Mouse (Mus musculus) hindbrain, postnatal 0 days (tissue): ENCODE measurements at regions not wholly inside any gene's neighbourhood (a gene's known extent, or its start where the extent isn't known, plus 50 kb on each side); places are given as distances from the start of the nearest gene placed in this dataset.

Experiments used
- ATAC-seq: fragments of 200-750 bp; cut with Nextera tagmentation; 2 replicates; pipeline ENCODE4 v1.8.0; 2017; ENCODE audit warnings: mild to moderate bottlenecking, moderate TSS enrichment, moderate library complexity
- DNase-seq: peaks from one replicate; pipeline ENCODE4 v3.0.0-alpha.2; 2015; ENCODE audit warnings: low spot score
- H3K27ac ChIP-seq: fragments of 300-500 bp; sonication (generic); 2 replicates; pipeline ENCODE4 v1.5.1; 2014; ENCODE audit warnings: mild to moderate bottlenecking
- H3K27me3 ChIP-seq: fragments of 300-500 bp; sonication (generic); 2 replicates; pipeline ENCODE4 v1.6.1; 2014; ENCODE audit warnings: low read length, mixed read lengths; ENCODE audit not compliant: insufficient read depth
- H3K36me3 ChIP-seq: fragments of 300-500 bp; sonication (generic); 2 replicates; pipeline ENCODE4 v1.6.1; 2014; ENCODE audit warnings: low read length, mixed read lengths; ENCODE audit not compliant: insufficient read depth
- H3K4me1 ChIP-seq: fragments of 300-500 bp; sonication (generic); 2 replicates; pipeline ENCODE4 v1.6.1; 2014; ENCODE audit warnings: antibody characterized with exemption, low read length, mixed read lengths; ENCODE audit not compliant: insufficient read depth
- H3K4me2 ChIP-seq: fragments of 300-500 bp; sonication (generic); 2 replicates; pipeline ENCODE4 v1.6.1; 2014; ENCODE audit warnings: low read depth, mild to moderate bottlenecking, low read length, moderate library complexity, mixed read lengths
- H3K4me3 ChIP-seq: fragments of 300-500 bp; sonication (generic); 2 replicates; pipeline ENCODE4 v1.5.1; 2014; ENCODE audit warnings: low read length
- H3K9ac ChIP-seq: fragments of 300-500 bp; sonication (generic); replicated peaks from 2 replicates; pipeline ENCODE4 v1.6.1; 2014; ENCODE audit warnings: mild to moderate bottlenecking, low read length, moderate library complexity, mixed read lengths
- H3K9me3 ChIP-seq: fragments of 300-500 bp; sonication (generic); 2 replicates; pipeline ENCODE4 v1.6.1; 2016; ENCODE audit warnings: low read length, mixed read lengths
- CTCF ChIP-seq: IDR thresholded peaks from 2 replicates; pipeline ENCODE4 v1.5.1; 2016; ENCODE audit warnings: antibody characterized with exemption, control low read depth, low read depth
- WGBS: fragments of 180-500 bp; shearing (Covaris S2); extraction: QIAGEN DNeasy Blood & Tissue Kit; methylation state at CpG from one replicate; pipeline ENCODE4 v1.1.7; 2014; 5-methylcytosine and 5-hydroxymethylcytosine counted together

- no peaks in the 10 kb centered on the region for H3K36me3 ChIP-seq
- ATAC-seq (no peak), DNase-seq (no peak)
- no peaks in the 10 kb centered on the region for H3K4me1 ChIP-seq
- no peak overlapping the region for H3K27ac ChIP-seq
- H3K4me2 ChIP-seq: no peak overlapping the region
- H3K9me3 ChIP-seq: no peaks in the 10 kb centered on the region
- no peak overlapping the region for H3K9ac ChIP-seq
- WGBS: 79% methylated on average over 2 of the region's 2 CpGs
- TF ChIP-seq CTCF: no peak
- H3K27me3 ChIP-seq: no peaks in the 10 kb centered on the region
- no peak overlapping the region for H3K4me3 ChIP-seq
Observed at GRCm38 (mm10) chr4:7921503-7921902, 317.3 kb downstream of the Car8 start.

- no peaks in the 10 kb centered on the region for H3K27me3 ChIP-seq
- WGBS: 88% methylated on average over 2 of the region's 2 CpGs
- no peak overlapping the region for H3K4me3 ChIP-seq
- H3K4me2 ChIP-seq: no peak overlapping the region
- no peak overlapping the region for H3K27ac ChIP-seq
- ATAC-seq: no peak
- no peak for DNase-seq
- H3K36me3 ChIP-seq: no peaks in the 10 kb centered on the region
- no peak for TF ChIP-seq CTCF
- H3K9ac ChIP-seq: no peak overlapping the region
- no peaks in the 10 kb centered on the region for H3K4me1 ChIP-seq
- H3K9me3 ChIP-seq: no peaks in the 10 kb centered on the region
Observed at GRCm38 (mm10) chr4:7913191-7913590, 325.6 kb downstream of the Car8 start.

GRCm38 (mm10) chr4:7912675-7913074 is 326.2 kb downstream of the Car8 start:
- no peak for TF ChIP-seq CTCF
- no peak for DNase-seq
- ATAC-seq: no peak
- no peak overlapping the region for H3K4me2 ChIP-seq
- no peaks in the 10 kb centered on the region for H3K4me1 ChIP-seq
- no peaks in the 10 kb centered on the region for H3K9me3 ChIP-seq
- no peak overlapping the region for H3K27ac ChIP-seq
- 92% methylated on average over 2 of the region's 2 CpGs for WGBS
- no peaks in the 10 kb centered on the region for H3K27me3 ChIP-seq
- H3K4me3 ChIP-seq: no peak overlapping the region
- no peaks in the 10 kb centered on the region for H3K36me3 ChIP-seq
- H3K9ac ChIP-seq: no peak overlapping the region

- 66% methylated on average over 1 of the region's 1 CpGs for WGBS
- no peak overlapping the region for H3K4me2 ChIP-seq
- no peak for TF ChIP-seq CTCF
Observed at GRCm38 (mm10) chr4:7903130-7903529, 335.7 kb downstream of the Car8 start.

GRCm38 (mm10) chr4:7894914-7895313 is 343.9 kb downstream of the Car8 start:
- DNase-seq (no peak), ATAC-seq (no peak)
- Histone ChIP-seq H3K9ac (no peak overlapping the region), H3K36me3 (no peaks in the 10 kb centered on the region), H3K4me2 (no peak overlapping the region), H3K27me3 (no peaks in the 10 kb centered on the region), H3K4me3 (no peak overlapping the region), H3K27ac (no peak overlapping the region), H3K9me3 (no peaks in the 10 kb centered on the region), H3K4me1 (no peaks in the 10 kb centered on the region)
- 50% methylated on average over 4 of the region's 4 CpGs for WGBS
- TF ChIP-seq CTCF: no peak

More at GRCm38 (mm10) chr4:7903130-7903529, 335.7 kb downstream of the Car8 start:
- Histone ChIP-seq H3K4me3 (no peak overlapping the region), H3K9ac (no peak overlapping the region), H3K9me3 (no peaks in the 10 kb centered on the region), H3K4me1 (no peaks in the 10 kb centered on the region), H3K27me3 (no peaks in the 10 kb centered on the region), H3K36me3 (no peaks in the 10 kb centered on the region), H3K27ac (no peak overlapping the region)
- no peak for DNase-seq
- no peak for ATAC-seq

- no peak for DNase-seq
- 67% methylated on average over 2 of the region's 2 CpGs for WGBS
Observed at GRCm38 (mm10) chr4:7891128-7891527, 347.7 kb downstream of the Car8 start.

GRCm38 (mm10) chr4:7854518-7854917 is 384.3 kb downstream of the Car8 start:
- Histone ChIP-seq H3K9me3 (no peaks in the 10 kb centered on the region), H3K4me1 (no peaks in the 10 kb centered on the region), H3K9ac (no peak overlapping the region), H3K36me3 (no peaks in the 10 kb centered on the region), H3K4me2 (no peak overlapping the region), H3K4me3 (no peak overlapping the region), H3K27ac (no peak overlapping the region), H3K27me3 (no peaks in the 10 kb centered on the region)
- no peak for TF ChIP-seq CTCF
- 44% methylated on average over 1 of the region's 1 CpGs for WGBS
- DNase-seq (no peak), ATAC-seq (no peak)

More at GRCm38 (mm10) chr4:7891128-7891527, 347.7 kb downstream of the Car8 start:
- Histone ChIP-seq H3K36me3 (no peaks in the 10 kb centered on the region), H3K4me1 (no peaks in the 10 kb centered on the region), H3K4me2 (no peak overlapping the region), H3K9me3 (no peaks in the 10 kb centered on the region), H3K27ac (no peak overlapping the region), H3K27me3 (no peaks in the 10 kb centered on the region), H3K4me3 (no peak overlapping the region), H3K9ac (no peak overlapping the region)
- TF ChIP-seq CTCF: peak; percentile 8; the same call in 1 of the 2 replicates
- no peak for ATAC-seq
